Mouse (Mus musculus) MEL (cell line): ENCODE results near the gene Abca3. TPM values are rescaled to one million over a fixed set of nuclear protein-coding genes. Genes with fewer than 3 reads are reported as not detected.

Experiments used
- DNase-seq: peaks from one replicate; pipeline ENCODE4 v3.0.0; 2011; ENCODE audit warnings: low read depth, low spot score
- H3K27ac ChIP-seq: 2 replicates; pipeline ENCODE4 v1.5.1; 2012; ENCODE audit warnings: low read depth, mild to moderate bottlenecking, control low read depth, low read length, moderate library complexity; ENCODE audit not compliant: control insufficient read depth
- H3K27me3 ChIP-seq, 2 experiments: fragments of 150-350 bp in 1 of 2; sonication (generic) in 1 of 2; 2 replicates each; pipeline ENCODE4 v1.6.1; 2012; ENCODE audit warnings: low read length in 2 of 2, mild to moderate bottlenecking in 2 of 2, improper control_type of control experiment in 1 of 2, moderate library complexity in 1 of 2; ENCODE audit not compliant: insufficient read depth in 2 of 2, control insufficient read depth in 1 of 2
- H3K36me3 ChIP-seq, 2 experiments: 2 replicates each; pipeline ENCODE4 v1.6.1; 2012 to 2014; ENCODE audit warnings: low read length in 2 of 2, improper control_type of control experiment in 1 of 2, inconsistent platforms in 1 of 2, mild to moderate bottlenecking in 1 of 2; ENCODE audit not compliant: insufficient read depth in 2 of 2, control insufficient read depth in 1 of 2
- H3K4me1 ChIP-seq, 2 experiments: fragments of 150-350 bp in 1 of 2; sonication (generic) in 1 of 2; 2 replicates each; pipeline ENCODE4 v1.6.1; 2012; ENCODE audit warnings: low read length in 2 of 2, improper control_type of control experiment in 1 of 2, mild to moderate bottlenecking in 1 of 2; ENCODE audit not compliant: insufficient read depth in 2 of 2, control insufficient read depth in 1 of 2
- H3K4me3 ChIP-seq, 2 experiments: fragments of 150-350 bp in 1 of 2; sonication (generic) in 1 of 2; 2 replicates each; pipeline ENCODE4 v1.5.1; 2012; ENCODE audit warnings: low read depth in 2 of 2, low read length in 2 of 2, mild to moderate bottlenecking in 2 of 2, moderate library complexity in 2 of 2, control low read depth in 1 of 2, improper control_type of control experiment in 1 of 2; ENCODE audit not compliant: control insufficient read depth in 1 of 2, insufficient read depth in 1 of 2
- H3K79me2 ChIP-seq: 2 replicates; pipeline ENCODE4 v1.6.1; 2012; ENCODE audit warnings: mild to moderate bottlenecking, low read length, moderate library complexity; ENCODE audit not compliant: control insufficient read depth, poor library complexity, insufficient read depth
- H3K9ac ChIP-seq: 2 replicates; pipeline ENCODE4 v1.6.1; 2012; ENCODE audit warnings: low read depth, mild to moderate bottlenecking, control low read depth, low read length, moderate library complexity; ENCODE audit not compliant: control insufficient read depth, poor library complexity, severe bottlenecking
- H3K9me3 ChIP-seq: fragments of 150-350 bp; sonication (generic); replicated peaks from 2 replicates; pipeline ENCODE4 v1.6.1; 2012; ENCODE audit warnings: mild to moderate bottlenecking, low read length, improper control_type of control experiment, moderate library complexity; ENCODE audit not compliant: insufficient read depth
- BHLHE40 ChIP-seq: IDR thresholded peaks from 2 replicates; pipeline ENCODE4 v1.6.1; 2012; ENCODE audit warnings: low read depth, mild to moderate bottlenecking, inconsistent platforms, low read length, improper control_type of control experiment, borderline replicate concordance
- CHD2 ChIP-seq: IDR thresholded peaks from 2 replicates; pipeline ENCODE4 v1.6.1; 2011; ENCODE audit warnings: low read length, improper control_type of control experiment
- CTCF ChIP-seq, 3 experiments: IDR thresholded peaks in 2 of 3; conservative IDR thresholded peaks in 1 of 3; 2 replicates each; pipeline ENCODE4 v1.5.1; 2011 to 2012; ENCODE audit warnings: low read length in 3 of 3, low read depth in 2 of 3, mild to moderate bottlenecking in 2 of 3, improper control_type of control experiment in 1 of 3, inconsistent platforms in 1 of 3, mixed read lengths in 1 of 3, moderate library complexity in 1 of 3; ENCODE audit not compliant: control insufficient read depth in 1 of 3, insufficient read depth in 1 of 3, poor library complexity in 1 of 3, severe bottlenecking in 1 of 3
- ELF1 ChIP-seq: IDR thresholded peaks from 2 replicates; pipeline ENCODE4 v1.6.1; 2014; ENCODE audit warnings: low read depth, mild to moderate bottlenecking, inconsistent platforms, low read length, improper control_type of control experiment, moderate library complexity
- EP300 ChIP-seq, 2 experiments: IDR thresholded peaks; 2 replicates each; pipeline ENCODE4 v1.6.1; 2011; ENCODE audit warnings: improper control_type of control experiment in 2 of 2, low read length in 2 of 2, low read depth in 1 of 2, mild to moderate bottlenecking in 1 of 2
- ETS1 ChIP-seq: IDR thresholded peaks from 2 replicates; pipeline ENCODE4 v1.6.1; 2012; ENCODE audit warnings: low read depth, mild to moderate bottlenecking, inconsistent platforms, low read length, improper control_type of control experiment, moderate library complexity
- GABPA ChIP-seq: IDR thresholded peaks from 2 replicates; pipeline ENCODE4 v1.6.1; 2012; ENCODE audit warnings: low read depth, mild to moderate bottlenecking, inconsistent platforms, low read length, improper control_type of control experiment, moderate library complexity
- GATA1 ChIP-seq: IDR thresholded peaks from 2 replicates; pipeline ENCODE4 v1.6.1; 2011; ENCODE audit warnings: low read depth, low read length, improper control_type of control experiment
- HCFC1 ChIP-seq: IDR thresholded peaks from 2 replicates; pipeline ENCODE4 v1.6.1; 2012; ENCODE audit warnings: low read depth, mild to moderate bottlenecking, inconsistent platforms, low read length, improper control_type of control experiment, moderate library complexity
- JUND ChIP-seq: IDR thresholded peaks from 2 replicates; pipeline ENCODE4 v1.6.1; 2011; ENCODE audit warnings: low read depth, mild to moderate bottlenecking, improper control_type of control experiment, low read length
- MAFK ChIP-seq: IDR thresholded peaks from 2 replicates; pipeline ENCODE4 v1.6.1; 2011; ENCODE audit warnings: low read depth, mild to moderate bottlenecking, low read length, improper control_type of control experiment, borderline replicate concordance
- MEF2A ChIP-seq: IDR thresholded peaks from 2 replicates; pipeline ENCODE4 v1.6.1; 2014; ENCODE audit warnings: low read depth, mild to moderate bottlenecking, inconsistent platforms, low read length, improper control_type of control experiment; ENCODE audit not compliant: poor library complexity, insufficient replicate concordance, severe bottlenecking; ENCODE audit errors: extremely low read depth
- MXI1 ChIP-seq: IDR thresholded peaks from 2 replicates; pipeline ENCODE4 v1.6.1; 2011; ENCODE audit warnings: mild to moderate bottlenecking, low read depth, low read length, improper control_type of control experiment
- NRF1 ChIP-seq: IDR thresholded peaks from 2 replicates; pipeline ENCODE4 v1.6.1; 2014; ENCODE audit warnings: low read depth, mild to moderate bottlenecking, inconsistent platforms, low read length, improper control_type of control experiment, moderate library complexity; ENCODE audit not compliant: poor library complexity, insufficient read depth, severe bottlenecking
- POLR2A ChIP-seq, 2 experiments: IDR thresholded peaks; 2 replicates each; pipeline ENCODE4 v1.6.1; 2011 to 2012; ENCODE audit warnings: low read length in 2 of 2, mild to moderate bottlenecking in 2 of 2, control low read depth in 1 of 2, improper control_type of control experiment in 1 of 2, low read depth in 1 of 2, moderate library complexity in 1 of 2; ENCODE audit not compliant: control insufficient read depth in 1 of 2, insufficient read depth in 1 of 2, poor library complexity in 1 of 2
- RAD21 ChIP-seq: IDR thresholded peaks from 2 replicates; pipeline ENCODE4 v1.6.1; 2011; ENCODE audit warnings: mild to moderate bottlenecking, low read depth, low read length, improper control_type of control experiment
- RCOR1 ChIP-seq: IDR thresholded peaks from 2 replicates; pipeline ENCODE4 v1.6.1; 2012; ENCODE audit warnings: low read depth, mild to moderate bottlenecking, inconsistent platforms, low read length, improper control_type of control experiment
- SMC3 ChIP-seq: IDR thresholded peaks from 2 replicates; pipeline ENCODE4 v1.6.1; 2011; ENCODE audit warnings: low read depth, low read length, improper control_type of control experiment
- UBTF ChIP-seq: IDR thresholded peaks from 2 replicates; pipeline ENCODE4 v1.6.1; 2012; ENCODE audit warnings: low read depth, mild to moderate bottlenecking, inconsistent platforms, low read length, improper control_type of control experiment, moderate library complexity, borderline replicate concordance; ENCODE audit not compliant: insufficient read depth
- USF2 ChIP-seq, 2 experiments: IDR thresholded peaks; 2 replicates each; pipeline ENCODE4 v1.6.1; 2011 to 2012; ENCODE audit warnings: improper control_type of control experiment in 2 of 2, low read length in 2 of 2, borderline replicate concordance in 1 of 2, inconsistent platforms in 1 of 2, low read depth in 1 of 2, mild to moderate bottlenecking in 1 of 2; ENCODE audit not compliant: insufficient read depth in 1 of 2
- ZMIZ1 ChIP-seq: IDR thresholded peaks from 2 replicates; pipeline ENCODE4 v1.6.1; 2012; ENCODE audit warnings: low read depth, mild to moderate bottlenecking, inconsistent platforms, low read length, improper control_type of control experiment, moderate library complexity
- ZNF384 ChIP-seq: IDR thresholded peaks from 2 replicates; pipeline ENCODE4 v1.6.1; 2012; ENCODE audit warnings: low read depth, mild to moderate bottlenecking, inconsistent platforms, low read length, improper control_type of control experiment
- polyA plus RNA-seq, 2 experiments: library from polyadenylated mRNA; stranded (reverse) in 1 of 2; unstranded in 1 of 2; fragments of >175 nt in 1 of 2; fragments of >200 nt in 1 of 2; gene quantifications; 2 replicates each; pipeline versions ENCODE4 v1.2.1 to v1.2.4; 2012; ENCODE audit warnings: low replicate concordance in 2 of 2, low read depth in 1 of 2; ENCODE audit not compliant: insufficient read length in 2 of 2, insufficient read depth in 1 of 2, missing spikeins in 1 of 2
- total RNA-seq: library from RNA; depleted of rRNA; stranded (reverse); fragments of 300-350 nt; gene quantifications from 2 replicates; pipeline ENCODE4 v1.2.3, GENCODE M21; 2012

The Abca3 gene
- total and polyA plus RNA-seq, 3 experiments: 32.4 to 37.1 (median 36.6) TPM

DNA sequence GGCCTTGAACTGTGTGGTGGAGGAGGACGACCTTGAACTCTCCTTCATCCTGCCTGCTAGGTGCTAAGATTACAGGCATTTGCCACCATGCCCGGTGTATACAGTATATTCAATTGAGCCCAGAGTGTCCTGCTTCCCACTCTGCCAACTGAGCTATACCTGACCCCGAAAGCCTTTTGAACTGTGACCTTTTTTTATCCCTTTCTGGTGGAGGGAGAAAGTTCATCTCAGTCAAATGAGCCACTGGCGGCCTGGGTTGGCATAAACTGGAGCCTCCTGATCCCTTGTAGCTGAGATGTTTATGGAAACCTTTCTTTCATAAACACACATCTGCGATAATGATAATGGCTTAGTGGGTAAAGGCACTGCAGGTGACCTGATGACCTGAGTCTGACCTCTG, 9.5 kb downstream of the Abca3 start:
- DNase-seq: no peak
- Histone ChIP-seq H3K4me3 (no peak overlapping the region), H3K27ac (no peak overlapping the region), H3K79me2 (peaks cover 14% of the 10 kb centered on the region), H3K4me1 (no peaks in the 10 kb centered on the region), H3K36me3 (peaks cover 0 to 16% of the 10 kb centered on the region in 2 experiments; a peak in 2 of 4 replicates), H3K9ac (no peak overlapping the region), H3K27me3 (no peaks in the 10 kb centered on the region), H3K9me3 (no peaks in the 10 kb centered on the region)
- TF ChIP-seq ZMIZ1 (no peak), SMC3 (no peak), ZNF384 (no peak), GABPA (no peak), NRF1 (no peak), ETS1 (no peak), BHLHE40 (no peak), HCFC1 (no peak)
- TF ChIP-seq, all 39 proteins: peak for 0

DNA sequence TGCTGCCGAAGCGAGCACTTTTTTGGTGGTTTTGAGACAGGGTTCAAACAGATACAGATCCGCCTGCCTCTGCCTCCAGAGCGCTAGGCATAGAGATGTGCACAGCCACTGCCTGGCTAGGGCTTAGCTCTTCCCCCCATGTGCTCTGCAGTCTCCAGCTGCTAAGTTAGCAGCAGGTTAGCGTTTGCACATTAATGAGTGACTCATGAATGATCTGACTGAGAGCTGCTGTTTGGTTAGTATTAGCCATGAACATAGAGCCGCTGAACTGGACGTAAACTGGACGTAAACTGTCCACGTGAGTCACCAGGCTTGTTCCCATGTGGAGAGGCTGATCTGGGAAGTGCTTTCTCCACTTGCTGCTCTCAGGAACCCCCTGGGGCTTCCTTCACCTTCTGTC, 10.8 kb downstream of the Abca3 start:
- no peak for DNase-seq
- TF ChIP-seq ZNF384 (no peak), HCFC1 (no peak), RCOR1 (no peak), CTCF (IDR thresholded peaks at IDR 0.05 in 2 of 3, conservative IDR thresholded peaks at IDR 0.05 in 1 of 3; ENCODE audit: control insufficient read depth in 1 of 3, insufficient read depth in 1 of 3, low read depth in 2 of 3, low read length in 3 of 3, poor library complexity in 1 of 3, severe bottlenecking in 1 of 3) (no peak), JUND (no peak)
- Histone ChIP-seq H3K79me2 (peaks cover 6% of the 10 kb centered on the region; the same call in 1 of the 2 replicates), H3K27ac (no peak overlapping the region), H3K9ac (no peak overlapping the region), H3K4me1 (no peaks in the 10 kb centered on the region), H3K36me3 (peaks cover 0 to 22% of the 10 kb centered on the region in 2 experiments; a peak in 2 of 4 replicates), H3K4me3 (no peak overlapping the region), H3K27me3 (no peaks in the 10 kb centered on the region), H3K9me3 (no peaks in the 10 kb centered on the region)

GRCm38 (mm10) chr17:24364461-24364860, 12.7 kb downstream of the Abca3 start:
- Histone ChIP-seq H3K4me1 (no peaks in the 10 kb centered on the region), H3K4me3 (no peak overlapping the region), H3K27me3 (no peaks in the 10 kb centered on the region), H3K9ac (no peak overlapping the region), H3K36me3 (peaks cover 0 to 16% of the 10 kb centered on the region in 2 experiments; a peak in 2 of 4 replicates), H3K79me2 (no peaks in the 10 kb centered on the region), H3K9me3 (no peaks in the 10 kb centered on the region), H3K27ac (no peak overlapping the region)
- TF ChIP-seq ELF1: no peak
- TF ChIP-seq MEF2A: no peak
- no peak for TF ChIP-seq NRF1
- no peak for TF ChIP-seq CHD2
- TF ChIP-seq CTCF (IDR thresholded peaks at IDR 0.05 in 2 of 3, conservative IDR thresholded peaks at IDR 0.05 in 1 of 3; ENCODE audit: control insufficient read depth in 1 of 3, insufficient read depth in 1 of 3, low read depth in 2 of 3, low read length in 3 of 3, poor library complexity in 1 of 3, severe bottlenecking in 1 of 3): no peak
- TF ChIP-seq MAFK: no peak
- TF ChIP-seq UBTF: no peak
- TF ChIP-seq ETS1: no peak
- TF ChIP-seq EP300 (IDR thresholded peaks at IDR 0.05; ENCODE audit: low read depth in 1 of 2, low read length in 2 of 2): no peak
- TF ChIP-seq RAD21: no peak
- no peak for TF ChIP-seq GATA1
- TF ChIP-seq GABPA: no peak
- no peak for TF ChIP-seq MXI1
- TF ChIP-seq POLR2A (IDR thresholded peaks at IDR 0.05; ENCODE audit: control insufficient read depth in 1 of 2, insufficient read depth in 1 of 2, low read depth in 1 of 2, low read length in 2 of 2, poor library complexity in 1 of 2): no peak
- no peak for TF ChIP-seq ZMIZ1
- no peak for TF ChIP-seq JUND
- TF ChIP-seq USF2 (IDR thresholded peaks at IDR 0.05; ENCODE audit: borderline replicate concordance in 1 of 2, insufficient read depth in 1 of 2, low read depth in 1 of 2, low read length in 2 of 2): no peak
- no peak for DNase-seq
